Mouse (Mus musculus): Measurements from ENCODE around the gene Apex1.
"Not testable (repeated sequence)": the region's sequence is repeated elsewhere in the genome, so short reads cannot be mapped to it uniquely, and the experiment has no call there.

Apex1 gene

GRCm38 (mm10) chr14:50924281-50925064 lies at the start of gene Apex1, which contains the start of gene Osgep:
Gene Apex1 (plus strand): TSS chr14:50924968.
Gene Osgep (minus strand): TSS chr14:50924893.
- peak; percentile 99 for DNase-seq (ENCODE audit: low read depth)

DNA sequence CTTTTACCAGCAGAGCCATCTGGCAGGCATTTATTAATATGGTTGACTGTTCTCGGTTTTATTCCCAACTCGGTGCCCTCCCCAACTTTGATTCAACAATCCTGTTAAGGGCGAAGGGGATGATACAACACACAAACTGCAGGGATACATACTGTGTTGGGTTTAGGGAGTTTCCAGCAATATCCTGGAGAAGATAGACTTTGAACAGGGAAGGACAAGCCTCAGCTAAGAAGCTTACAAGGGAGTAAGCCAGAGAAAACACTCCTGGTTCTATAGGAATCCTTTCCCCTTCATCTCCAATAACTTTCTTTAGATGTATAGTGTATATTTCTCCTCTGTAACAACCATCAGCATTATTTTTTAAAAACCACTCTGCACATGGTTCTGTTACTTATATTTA lies 49.6 kb upstream of the Apex1 start:
- no peak for DNase-seq (ENCODE audit: low read depth)

GRCm38 (mm10) chr14:50875591-50876230 lies 49.1 kb upstream of the Apex1 start:
- no peak for DNase-seq (ENCODE audit: low read depth)

- no peak for DNase-seq (ENCODE audit: low read depth)
Observed at GRCm38 (mm10) chr14:50876236-50876950, 48.4 kb upstream of the Apex1 start.

- no peak for DNase-seq (ENCODE audit: low read depth)
Observed at GRCm38 (mm10) chr14:50891621-50892020, 33.1 kb upstream of the Apex1 start.

- no peak for DNase-seq (ENCODE audit: low read depth)
Observed at GRCm38 (mm10) chr14:50892091-50892490, 32.7 kb upstream of the Apex1 start.

DNA sequence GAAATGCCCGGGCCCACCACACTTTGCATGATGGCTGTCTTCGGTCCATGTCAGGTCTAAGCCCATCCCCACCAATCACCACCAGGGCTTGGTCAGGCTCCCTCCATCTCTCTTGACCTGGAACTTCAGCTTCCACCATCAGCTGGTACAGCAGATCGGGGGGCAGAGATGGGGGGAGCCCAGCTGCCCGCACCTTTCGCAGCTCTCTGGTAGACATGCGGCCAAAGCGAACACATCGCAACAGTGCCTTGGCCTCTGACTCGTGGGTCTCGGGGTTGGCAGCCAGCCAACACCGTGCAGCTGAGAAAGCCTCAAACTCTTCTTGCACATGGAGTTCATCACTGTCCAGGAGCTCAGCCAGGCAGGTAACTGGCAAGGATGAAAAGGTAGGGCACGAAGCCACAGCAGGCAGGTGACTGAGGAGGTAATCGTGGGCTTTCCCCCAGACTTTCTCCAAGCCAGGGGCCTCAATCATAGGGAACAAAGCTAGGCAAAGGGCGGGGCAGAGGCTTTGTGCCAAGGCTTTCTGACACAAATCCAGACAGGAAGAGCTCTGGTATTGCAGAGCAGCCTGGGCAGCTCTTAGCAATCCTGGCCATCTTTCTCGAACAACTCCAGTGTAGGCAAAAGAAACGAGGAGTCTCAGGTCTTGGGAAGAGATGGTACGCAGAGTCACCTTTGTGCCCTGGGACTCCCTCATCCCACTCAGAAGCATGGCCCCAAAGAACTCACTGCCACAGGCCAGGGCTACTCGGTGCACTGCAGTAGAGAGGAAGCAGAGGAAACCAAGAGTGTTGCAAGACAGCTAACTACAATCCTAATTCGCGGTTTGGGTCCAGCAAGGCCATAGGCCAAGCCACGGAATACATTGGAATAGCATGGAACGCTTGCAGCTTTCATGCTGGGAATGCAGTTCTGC lies 32.0 kb upstream of the Apex1 start:
- no peak for DNase-seq (ENCODE audit: low read depth)

DNA sequence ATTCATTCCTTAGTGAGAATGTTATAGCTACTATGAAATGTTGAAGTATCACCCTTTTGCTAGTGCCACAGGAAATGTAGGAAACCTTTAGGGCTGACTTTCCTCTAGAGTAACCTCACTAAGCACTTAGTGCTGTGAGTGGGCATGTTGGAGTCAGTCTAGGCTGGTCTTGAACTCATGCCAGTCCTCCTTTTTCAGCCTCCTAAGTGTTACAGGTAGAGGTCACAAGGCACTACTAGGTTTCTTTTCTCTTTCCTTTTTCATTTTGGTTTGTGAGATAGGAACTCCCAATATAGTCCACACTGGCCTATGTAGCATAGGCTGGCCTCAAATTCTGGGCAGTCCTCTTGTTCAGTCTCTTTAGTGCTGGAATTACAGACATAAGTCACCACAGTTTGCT lies 29.4 kb upstream of the Apex1 start:
- DNase-seq (ENCODE audit: low read depth), result no peak

- DNase-seq (ENCODE audit: low read depth), result no peak
Observed at GRCm38 (mm10) chr14:50895985-50896746, 28.6 kb upstream of the Apex1 start.

- no peak for DNase-seq (ENCODE audit: low read depth)
Observed at GRCm38 (mm10) chr14:50896747-50897373, 27.9 kb upstream of the Apex1 start.

DNA sequence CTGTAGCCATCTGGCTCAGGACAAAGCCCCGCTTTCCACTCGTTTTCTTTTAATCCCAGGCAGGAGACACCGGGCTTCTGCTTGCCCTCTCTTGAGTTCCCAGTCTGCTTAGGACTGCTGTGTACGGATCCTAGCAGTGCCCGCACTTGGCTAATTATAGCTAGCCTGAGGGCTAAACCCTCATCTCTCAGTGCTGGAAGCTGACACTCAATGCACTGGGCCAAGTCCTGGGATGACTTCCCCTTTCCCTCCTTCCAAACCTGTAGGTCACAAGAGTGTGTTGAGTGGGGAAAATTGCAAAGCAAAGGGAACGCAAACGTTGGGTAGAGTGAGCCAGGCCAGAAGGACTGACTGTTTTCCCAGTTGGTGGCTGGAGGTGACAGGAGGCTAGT lies 27.4 kb upstream of the Apex1 start, which contains the start of gene Klhl33:
Gene Klhl33 (minus strand): TSS at position 134 of the 392 bp plus-strand sequence.
- no peak for DNase-seq (ENCODE audit: low read depth)

GRCm38 (mm10) chr14:50897992-50898391 lies 26.8 kb upstream of the Apex1 start:
- not testable (repeated sequence) for DNase-seq (ENCODE audit: low read depth)

DNA sequence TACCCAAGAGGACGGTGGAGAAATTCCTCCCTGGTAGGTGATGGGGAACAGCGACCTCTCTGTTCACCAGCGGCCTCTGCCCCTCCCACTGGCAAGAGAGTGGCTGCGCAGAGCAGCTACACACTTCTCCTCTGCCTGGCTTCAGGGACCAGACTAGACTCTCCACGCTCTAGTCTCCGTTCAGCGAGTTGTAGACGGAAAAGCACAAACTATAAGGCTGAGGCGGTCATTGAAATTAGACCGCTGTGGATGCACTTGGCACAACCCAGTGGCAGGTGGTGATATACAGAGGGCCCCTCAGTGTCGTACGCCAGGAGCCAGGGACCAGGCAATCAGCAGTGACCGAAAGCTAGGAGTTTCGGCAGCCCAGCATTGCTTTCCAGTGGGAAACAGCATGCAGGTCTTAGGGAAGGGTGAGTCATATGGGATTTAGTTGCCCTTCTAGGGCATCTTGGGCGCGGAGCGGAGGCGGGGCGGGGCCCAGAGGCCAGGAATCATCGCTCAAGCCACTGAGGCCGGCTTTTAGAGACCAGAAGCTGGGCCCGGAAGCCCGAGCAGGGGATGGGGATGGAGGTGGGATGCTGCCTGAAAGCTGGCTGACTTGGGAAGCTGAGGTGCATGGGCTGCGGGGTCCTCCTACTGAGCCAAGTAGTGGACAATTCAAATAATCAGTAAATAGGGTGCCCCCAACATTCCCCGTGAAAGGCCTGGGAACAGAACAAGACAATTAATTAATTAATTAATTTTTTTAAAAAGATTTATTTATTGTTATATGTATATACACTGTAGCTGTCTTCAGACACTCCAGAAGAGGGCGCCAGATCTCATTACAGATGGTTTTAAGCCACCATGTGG lies 20.6 kb upstream of the Apex1 start:
- peak; percentile 17 for DNase-seq (ENCODE audit: low read depth)

- no peak for DNase-seq (ENCODE audit: low read depth)
Observed at GRCm38 (mm10) chr14:50904828-50905129, 20.0 kb upstream of the Apex1 start.

- not testable (repeated sequence) for DNase-seq (ENCODE audit: low read depth)
Observed at GRCm38 (mm10) chr14:50905327-50905726, 19.4 kb upstream of the Apex1 start.

- DNase-seq (ENCODE audit: low read depth), result no peak
Observed at GRCm38 (mm10) chr14:50908126-50908525, 16.6 kb upstream of the Apex1 start.

DNA sequence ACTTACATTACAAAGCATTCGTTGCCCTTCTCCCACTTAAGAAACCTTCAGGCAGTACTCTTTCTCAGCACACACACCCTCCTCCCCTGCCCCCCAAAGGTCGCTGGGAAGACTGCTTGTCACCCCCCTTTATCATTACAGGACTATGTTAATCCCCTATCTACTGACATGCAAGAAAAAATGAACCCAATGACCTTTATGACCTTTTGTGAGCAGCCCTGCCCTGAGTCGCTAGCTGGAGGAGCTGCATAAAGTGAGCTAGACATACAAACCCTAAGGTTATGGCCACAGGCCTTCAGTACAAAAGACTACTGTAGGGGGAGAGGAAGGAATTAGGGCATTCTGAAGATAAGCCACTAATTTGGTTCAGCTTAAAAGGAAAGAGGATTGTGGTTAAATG lies 13.4 kb upstream of the Apex1 start:
- DNase-seq (ENCODE audit: low read depth), result no peak

- DNase-seq (ENCODE audit: low read depth), result not testable (repeated sequence)
Observed at GRCm38 (mm10) chr14:50923437-50923836, 1.3 kb upstream of the Apex1 start.

DNA sequence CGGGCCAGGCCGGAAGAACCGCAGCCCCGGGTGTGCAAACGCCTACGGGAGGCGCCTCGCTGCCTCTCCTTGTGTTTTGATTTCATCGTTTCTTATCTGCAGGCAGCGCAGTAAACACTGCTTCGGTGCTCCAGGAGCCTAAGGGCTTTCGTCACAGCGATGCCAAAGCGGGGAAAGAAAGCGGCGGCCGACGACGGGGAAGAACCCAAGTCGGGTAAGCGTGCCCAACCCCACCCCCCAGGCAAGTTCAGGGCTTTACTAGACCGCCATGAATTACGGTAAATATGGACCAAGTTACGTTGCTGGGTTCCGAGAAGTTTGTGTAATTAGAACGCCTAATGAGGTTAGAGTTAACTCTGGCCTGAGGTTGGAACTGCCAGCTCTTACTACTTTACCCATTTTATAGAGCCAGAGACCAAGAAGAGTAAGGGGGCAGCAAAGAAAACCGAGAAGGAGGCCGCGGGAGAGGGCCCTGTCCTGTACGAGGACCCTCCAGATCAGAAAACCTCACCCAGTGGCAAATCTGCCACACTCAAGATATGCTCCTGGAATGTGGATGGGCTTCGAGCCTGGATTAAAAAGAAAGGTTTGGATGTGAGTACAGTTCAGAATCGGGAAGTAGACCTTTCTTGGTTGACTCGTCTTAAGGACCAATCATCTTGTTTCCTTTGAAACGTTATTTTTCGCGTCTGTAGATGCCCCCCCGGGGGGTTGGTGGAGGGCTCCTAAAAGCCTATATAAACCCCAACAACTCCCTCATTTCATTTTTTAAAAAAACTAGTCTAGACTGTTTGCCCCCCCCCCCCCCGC lies 548 bp downstream of the Apex1 start:
- DNase-seq (ENCODE audit: low read depth), result no peak

Data from naive thymus-derived CD4-positive, alpha-beta T cell, adult 2 months (primary cell).